Mouse (Mus musculus): ENCODE measurements around the gene Gabbr1.

DNA sequence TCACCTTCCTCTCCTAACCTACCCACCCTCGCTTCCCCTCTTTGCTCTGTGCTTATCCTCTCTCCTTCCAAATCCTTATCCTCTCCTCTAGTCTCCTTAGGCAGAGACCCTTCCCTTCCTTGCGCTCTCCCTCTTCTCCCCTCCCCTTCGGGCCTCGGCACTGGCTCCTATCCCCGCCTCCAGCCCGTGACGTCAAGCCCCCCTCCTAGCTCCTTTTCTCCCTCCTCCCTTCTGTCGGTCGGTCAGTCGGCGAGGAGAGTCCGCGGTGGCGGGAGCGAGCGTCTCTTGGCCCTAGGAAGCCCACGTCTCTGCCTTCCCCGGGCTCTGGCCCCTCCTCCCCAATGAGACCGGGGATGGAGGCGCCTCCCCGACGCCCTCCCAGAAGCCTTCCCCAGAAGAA, 4.6 kb downstream of the Gabbr1 start:
- no peak for TF ChIP-seq POLR2A (IDR thresholded peaks at IDR 0.05; ENCODE audit: borderline replicate concordance, low read depth, low read length)
- TF ChIP-seq CTCF (IDR thresholded peaks at IDR 0.05; ENCODE audit: low read depth, low read length) = no peak
